Mouse (Mus musculus) hindbrain, embryonic 12.5 days (tissue): ENCODE results near the gene Tti1. TPM values are rescaled to one million over a fixed set of nuclear protein-coding genes. Genes with fewer than 3 reads are reported as not detected.

Experiments used
- ATAC-seq: fragments of 200-750 bp; cut with Nextera tagmentation; 2 replicates; pipeline ENCODE4 v1.8.0; 2017; ENCODE audit warnings: moderate TSS enrichment; ENCODE audit not compliant: low FRiP score
- H3K27ac ChIP-seq: fragments of 300-500 bp; sonication (generic); 2 replicates; pipeline ENCODE4 v1.5.1; 2016; ENCODE audit warnings: mild to moderate bottlenecking
- H3K27me3 ChIP-seq: fragments of 300-500 bp; sonication (generic); 2 replicates; pipeline ENCODE4 v1.6.1; 2016; ENCODE audit warnings: mild to moderate bottlenecking
- H3K36me3 ChIP-seq: fragments of 300-500 bp; sonication (generic); 2 replicates; pipeline ENCODE4 v1.6.1; 2016; ENCODE audit warnings: mild to moderate bottlenecking
- H3K4me1 ChIP-seq: fragments of 300-500 bp; sonication (generic); 2 replicates; pipeline ENCODE4 v1.6.1; 2016
- H3K4me2 ChIP-seq: fragments of 300-500 bp; sonication (generic); replicated peaks from 2 replicates; pipeline ENCODE4 v1.6.1; 2016; ENCODE audit warnings: mild to moderate bottlenecking
- H3K4me3 ChIP-seq: fragments of 300-500 bp; sonication (generic); 2 replicates; pipeline ENCODE4 v1.5.1; 2016; ENCODE audit warnings: mild to moderate bottlenecking
- H3K9ac ChIP-seq: fragments of 300-500 bp; sonication (generic); 2 replicates; pipeline ENCODE4 v1.6.1; 2016; ENCODE audit warnings: mild to moderate bottlenecking, moderate library complexity
- H3K9me3 ChIP-seq: fragments of 300-500 bp; sonication (generic); replicated peaks from 2 replicates; pipeline ENCODE4 v1.6.1; 2016; ENCODE audit warnings: mild to moderate bottlenecking
- WGBS: fragments of 180-500 bp; shearing (Covaris S2); methylation state at CpG from one replicate; pipeline ENCODE4 v1.1.7; 2016; 5-methylcytosine and 5-hydroxymethylcytosine counted together
- polyA plus RNA-seq: library from polyadenylated mRNA; unstranded; fragments of >200 nt; fragmentation: Nextera tagmentation; extraction: Ambion mirVana; gene quantifications from 2 replicates; pipeline ENCODE4 v1.2.1, GENCODE M21; 2016

Tti1 gene
- polyA plus RNA-seq, 1 experiment from 2014 or later: 25.6 TPM

DNA sequence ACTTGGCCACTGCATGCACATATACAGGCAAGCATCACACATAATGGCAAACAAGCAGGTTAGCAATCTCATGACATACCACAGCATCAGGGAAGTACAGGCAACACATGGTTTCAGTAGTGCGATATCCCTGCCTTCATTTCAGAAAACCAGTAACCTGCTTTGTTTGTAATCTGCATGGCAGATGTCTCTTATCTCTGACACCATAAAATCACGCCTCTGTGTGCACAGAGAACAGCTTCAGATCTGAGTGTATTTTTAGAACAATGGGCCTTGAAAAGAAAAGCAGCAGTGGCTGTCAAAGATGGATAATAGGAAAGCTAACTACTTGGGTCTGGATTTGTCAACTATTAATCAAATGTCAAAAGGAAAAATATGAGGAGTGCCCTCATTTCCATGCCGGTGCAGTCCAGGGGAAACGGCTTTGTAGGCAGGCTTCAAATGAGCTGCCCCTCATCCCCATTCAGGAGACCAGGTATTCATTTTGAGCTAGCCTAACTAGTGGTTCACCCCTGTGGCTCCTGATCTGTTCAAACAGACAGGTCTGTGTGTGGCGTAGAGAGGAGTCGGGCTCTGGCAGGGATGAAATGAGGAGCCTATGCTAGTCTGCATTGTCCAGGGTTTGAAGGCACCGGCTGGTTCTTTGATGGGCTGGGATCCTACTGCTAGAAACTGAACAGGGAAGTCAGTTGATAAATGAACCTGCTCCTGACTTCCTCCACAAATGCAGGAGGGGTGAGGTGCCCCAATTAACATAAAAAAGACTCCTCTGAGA lies 39.6 kb downstream of the Tti1 start:
- H3K9ac ChIP-seq: no peak overlapping the region
- peaks cover 18% of the 10 kb centered on the region for H3K4me1 ChIP-seq
- H3K4me2 ChIP-seq: no peak overlapping the region
- no peaks in the 10 kb centered on the region for H3K9me3 ChIP-seq
- H3K4me3 ChIP-seq: no peak overlapping the region
- H3K36me3 ChIP-seq: peaks cover 13% of the 10 kb centered on the region
- no peak for ATAC-seq
- H3K27ac ChIP-seq: peak overlapping the region; percentile 70; the same call in 1 of the 2 replicates
- no peaks in the 10 kb centered on the region for H3K27me3 ChIP-seq
- 48% methylated on average over 7 of the region's 7 CpGs for WGBS

GRCm38 (mm10) chr2:157986235-157986634 lies 42.0 kb downstream of the Tti1 start:
- Histone ChIP-seq H3K4me2 (no peak overlapping the region), H3K27ac (peak overlapping the region; percentile 35; the same call in 1 of the 2 replicates), H3K27me3 (no peaks in the 10 kb centered on the region), H3K4me1 (peaks cover 18% of the 10 kb centered on the region), H3K9ac (no peak overlapping the region), H3K36me3 (peaks cover 8% of the 10 kb centered on the region; the same call in 1 of the 2 replicates), H3K9me3 (no peaks in the 10 kb centered on the region), H3K4me3 (no peak overlapping the region)
- WGBS: 86% methylated on average over 6 of the region's 6 CpGs
- no peak for ATAC-seq

DNA sequence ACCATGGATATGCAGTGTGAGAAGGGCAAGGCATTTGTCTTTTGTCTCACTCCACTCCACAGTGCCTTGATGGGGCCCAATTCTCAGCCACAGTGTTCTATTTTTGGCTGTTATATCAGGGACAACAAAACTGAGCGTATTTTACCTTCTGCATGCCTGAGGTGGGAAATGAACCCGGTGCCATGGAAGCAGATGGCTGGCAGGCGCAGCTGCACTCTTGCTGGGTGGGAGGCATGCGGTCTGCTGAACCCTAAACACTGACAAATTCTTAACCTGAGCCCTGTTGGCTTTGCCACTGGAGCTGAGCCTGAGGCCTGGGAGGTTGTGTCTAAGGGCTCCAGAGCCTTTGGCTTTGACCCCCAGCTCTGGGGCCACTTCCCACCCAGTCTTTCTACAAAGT lies 42.6 kb downstream of the Tti1 start:
- ATAC-seq: no peak
- no peaks in the 10 kb centered on the region for H3K27me3 ChIP-seq
- H3K4me2 ChIP-seq: no peak overlapping the region
- H3K27ac ChIP-seq: no peak overlapping the region
- 0 out of 2 replicates have a peak, but pooled peaks cover 8% of the 10 kb centered on the region for H3K36me3 ChIP-seq
- H3K4me1 ChIP-seq: peaks cover 18% of the 10 kb centered on the region
- no peak overlapping the region for H3K4me3 ChIP-seq
- WGBS: 88% methylated on average over 4 of the region's 4 CpGs
- no peak overlapping the region for H3K9ac ChIP-seq
- no peaks in the 10 kb centered on the region for H3K9me3 ChIP-seq

GRCm38 (mm10) chr2:157983276-157983675 lies 45.0 kb downstream of the Tti1 start:
- H3K4me2 ChIP-seq: no peak overlapping the region
- no peaks in the 10 kb centered on the region for H3K9me3 ChIP-seq
- 0 out of 2 replicates have a peak, but pooled peaks cover 6% of the 10 kb centered on the region for H3K4me1 ChIP-seq
- no peak overlapping the region for H3K27ac ChIP-seq
- no peak overlapping the region for H3K4me3 ChIP-seq
- H3K9ac ChIP-seq: no peak overlapping the region
- H3K27me3 ChIP-seq: no peaks in the 10 kb centered on the region
- WGBS: 88% methylated on average over 4 of the region's 4 CpGs
- 0 out of 2 replicates have a peak, but pooled peaks cover 7% of the 10 kb centered on the region for H3K36me3 ChIP-seq
- no peak for ATAC-seq

DNA sequence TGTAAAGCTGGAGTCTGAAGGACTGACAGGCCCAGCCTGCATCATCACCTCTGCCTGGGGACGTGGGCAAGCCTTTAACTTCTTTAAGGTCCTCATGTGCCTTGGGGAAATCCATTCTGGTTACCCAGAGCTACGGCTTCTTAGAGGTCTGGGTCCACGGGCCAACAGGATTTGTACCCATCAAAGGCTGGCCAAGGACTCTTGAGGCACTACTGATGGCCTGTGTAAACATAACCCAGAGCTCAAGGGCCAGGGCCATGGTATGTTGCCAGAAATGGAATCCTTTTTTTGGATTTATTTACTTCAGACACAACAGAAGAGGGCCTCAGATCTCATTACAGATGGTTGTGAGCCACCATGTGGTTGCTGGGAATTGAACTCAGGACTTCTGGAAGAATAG lies 45.5 kb downstream of the Tti1 start:
- Histone ChIP-seq H3K9me3 (no peaks in the 10 kb centered on the region), H3K36me3 (0 out of 2 replicates have a peak, but pooled peaks cover 7% of the 10 kb centered on the region), H3K4me1 (0 out of 2 replicates have a peak, but pooled peaks cover 5% of the 10 kb centered on the region), H3K9ac (no peak overlapping the region), H3K4me3 (no peak overlapping the region), H3K27me3 (no peaks in the 10 kb centered on the region), H3K4me2 (no peak overlapping the region), H3K27ac (no peak overlapping the region)
- 92% methylated on average over 3 of the region's 3 CpGs for WGBS
- ATAC-seq: no peak

DNA sequence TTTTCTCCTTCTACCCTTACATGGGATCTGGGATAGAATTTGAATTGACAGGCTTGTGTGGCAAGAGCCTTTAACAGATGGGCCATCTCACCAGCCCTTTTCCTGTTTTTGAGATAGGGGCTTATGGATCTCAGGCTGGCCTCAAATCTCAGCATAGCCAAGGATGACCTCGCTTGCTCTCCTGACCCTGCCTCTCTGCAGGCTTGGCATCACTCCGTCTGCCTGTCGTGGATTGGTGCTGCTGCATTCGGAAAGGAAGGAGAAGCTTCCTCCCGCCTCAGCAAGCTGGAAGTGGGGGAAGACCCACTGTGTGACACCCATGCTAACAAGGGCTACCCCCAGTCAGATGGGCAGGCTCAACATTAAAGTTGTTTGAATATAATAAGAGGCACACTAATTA lies 49.0 kb downstream of the Tti1 start:
- no peak for ATAC-seq
- 65% methylated on average over 5 of the region's 5 CpGs for WGBS

DNA sequence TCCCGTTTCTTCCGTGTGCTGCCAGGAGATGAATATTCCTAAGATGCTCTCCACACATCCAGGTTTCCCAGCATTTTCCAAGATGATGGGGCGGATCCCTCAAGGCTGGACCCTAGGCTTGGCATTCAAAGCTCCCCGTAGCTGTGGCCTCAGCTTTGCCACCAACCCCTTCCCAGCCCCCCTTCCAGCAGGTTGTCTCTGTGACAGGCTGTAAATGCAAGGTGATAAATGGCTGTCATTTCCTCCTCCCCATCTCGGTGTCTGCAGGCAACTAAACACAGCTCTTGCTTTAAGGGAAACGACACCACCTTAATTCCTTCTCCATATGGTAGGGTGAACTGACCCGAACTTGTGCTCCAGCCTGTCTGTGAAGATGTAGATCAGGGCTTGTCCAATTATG lies 52.6 kb downstream of the Tti1 start:
- Histone ChIP-seq H3K36me3 (no peaks in the 10 kb centered on the region), H3K9ac (peak overlapping the region; percentile 36; the same call in 1 of the 2 replicates), H3K4me1 (peaks cover 20% of the 10 kb centered on the region), H3K4me2 (peak overlapping the region; percentile 41), H3K27ac (peak overlapping the region; percentile 83), H3K9me3 (no peaks in the 10 kb centered on the region), H3K27me3 (peaks cover 4% of the 10 kb centered on the region; the same call in 1 of the 2 replicates), H3K4me3 (no peak overlapping the region)
- ATAC-seq: peak; percentile 42; the same call in 1 of the 2 replicates
- WGBS: 6% methylated on average over 7 of the region's 7 CpGs

More for the DNA sequence above, 49.0 kb downstream of the Tti1 start:
- Histone ChIP-seq H3K4me2 (no peak overlapping the region), H3K4me1 (peaks cover 18% of the 10 kb centered on the region), H3K36me3 (0 out of 2 replicates have a peak, but pooled peaks cover 7% of the 10 kb centered on the region), H3K27me3 (peaks cover 4% of the 10 kb centered on the region; the same call in 1 of the 2 replicates), H3K27ac (no peak overlapping the region), H3K9ac (no peak overlapping the region), H3K9me3 (no peaks in the 10 kb centered on the region), H3K4me3 (no peak overlapping the region)

- H3K9ac ChIP-seq: peak overlapping the region; percentile 36; the same call in 1 of the 2 replicates
- peaks cover 23% of the 10 kb centered on the region for H3K4me1 ChIP-seq
- H3K27ac ChIP-seq: peak overlapping the region; percentile 83
- no peaks in the 10 kb centered on the region for H3K36me3 ChIP-seq
- WGBS: 2% methylated on average over 23 of the region's 23 CpGs
- peaks cover 4% of the 10 kb centered on the region; the same call in 1 of the 2 replicates for H3K27me3 ChIP-seq
- no peaks in the 10 kb centered on the region for H3K9me3 ChIP-seq
- peak overlapping the region; percentile 3; the same call in 1 of the 2 replicates for H3K4me3 ChIP-seq
- H3K4me2 ChIP-seq: peak overlapping the region; percentile 41
- ATAC-seq: peak; percentile 80
Measured at GRCm38 (mm10) chr2:157974604-157975501, 53.4 kb downstream of the Tti1 start.

- H3K36me3 ChIP-seq: no peaks in the 10 kb centered on the region
- H3K27ac ChIP-seq: no peak overlapping the region
- ATAC-seq: no peak
- H3K9ac ChIP-seq: no peak overlapping the region
- no peaks in the 10 kb centered on the region for H3K27me3 ChIP-seq
- no peak overlapping the region for H3K4me2 ChIP-seq
- H3K9me3 ChIP-seq: no peaks in the 10 kb centered on the region
- no peak overlapping the region for H3K4me3 ChIP-seq
- H3K4me1 ChIP-seq: peaks cover 19% of the 10 kb centered on the region
- WGBS: 6% methylated on average over 3 of the region's 3 CpGs
Measured at GRCm38 (mm10) chr2:157970669-157971068, 57.6 kb downstream of the Tti1 start.

DNA sequence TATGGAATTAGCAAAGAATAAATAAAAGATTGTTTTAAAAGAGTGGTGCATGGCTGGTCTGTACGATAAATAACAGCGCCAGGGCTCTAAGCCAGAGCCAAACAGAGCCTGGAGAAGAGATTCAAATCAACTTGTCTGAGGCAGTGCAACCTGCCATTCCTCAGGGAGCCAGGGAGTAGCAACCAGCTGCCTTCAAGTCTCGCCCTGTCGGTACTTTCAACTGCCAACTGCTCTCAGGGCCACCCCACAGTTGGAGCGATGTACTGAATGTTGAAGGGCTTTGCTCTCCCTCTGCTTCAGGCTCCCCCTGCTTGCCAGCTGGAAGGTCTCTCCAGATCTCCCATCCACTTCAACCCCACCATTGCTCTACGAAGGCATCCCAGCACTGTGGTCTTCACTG lies 58.1 kb downstream of the Tti1 start:
- Histone ChIP-seq H3K27ac (no peak overlapping the region), H3K9ac (no peak overlapping the region), H3K4me2 (no peak overlapping the region), H3K27me3 (no peaks in the 10 kb centered on the region), H3K4me3 (no peak overlapping the region), H3K36me3 (no peaks in the 10 kb centered on the region), H3K4me1 (peaks cover 14% of the 10 kb centered on the region), H3K9me3 (no peaks in the 10 kb centered on the region)
- ATAC-seq: no peak
- 40% methylated on average over 6 of the region's 6 CpGs for WGBS

DNA sequence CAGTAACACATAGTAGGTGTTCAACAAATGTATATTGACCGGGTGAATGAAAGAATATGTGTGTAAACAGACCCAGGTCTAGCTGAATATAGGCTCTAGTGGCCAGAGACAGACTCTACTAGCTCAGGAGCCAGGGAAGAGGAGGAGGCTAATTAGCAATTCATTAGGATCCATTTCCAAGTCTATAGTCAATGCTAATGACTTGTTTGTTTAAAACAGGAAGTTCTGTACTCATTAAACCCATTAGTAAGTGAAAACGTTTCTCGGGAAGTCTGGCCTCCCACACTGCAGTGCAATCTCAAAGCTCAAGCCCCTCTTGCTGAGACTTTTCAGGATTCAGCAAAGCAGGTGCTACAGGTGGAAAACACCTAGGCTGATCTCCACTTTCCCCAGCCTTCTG lies 60.4 kb downstream of the Tti1 start:
- Histone ChIP-seq H3K4me3 (no peak overlapping the region), H3K9ac (no peak overlapping the region), H3K27me3 (no peaks in the 10 kb centered on the region), H3K27ac (no peak overlapping the region), H3K9me3 (no peaks in the 10 kb centered on the region), H3K4me2 (no peak overlapping the region), H3K4me1 (peaks cover 8% of the 10 kb centered on the region), H3K36me3 (no peaks in the 10 kb centered on the region)
- ATAC-seq: no peak
- 19% methylated on average over 3 of the region's 3 CpGs for WGBS

- Histone ChIP-seq H3K27me3 (no peaks in the 10 kb centered on the region), H3K9me3 (no peaks in the 10 kb centered on the region), H3K4me1 (peaks cover 18% of the 10 kb centered on the region), H3K36me3 (no peaks in the 10 kb centered on the region), H3K4me2 (no peak overlapping the region), H3K9ac (no peak overlapping the region), H3K27ac (no peak overlapping the region), H3K4me3 (no peak overlapping the region)
- no peak for ATAC-seq
- 3% methylated on average over 2 of the region's 2 CpGs for WGBS
Measured at GRCm38 (mm10) chr2:157957707-157958108, 70.5 kb downstream of the Tti1 start.
